Mouse (Mus musculus): ENCODE measurements around the gene Yeats4. TPM values are rescaled to one million over a fixed set of nuclear protein-coding genes. Genes with fewer than 3 reads are reported as not detected.

Gene Yeats4
- polyA plus RNA-seq (2015; fragmentation: Nextera tagmentation; extraction: Ambion mirVana), result 55.4 and 59.1 TPM in 2 replicates

DNA sequence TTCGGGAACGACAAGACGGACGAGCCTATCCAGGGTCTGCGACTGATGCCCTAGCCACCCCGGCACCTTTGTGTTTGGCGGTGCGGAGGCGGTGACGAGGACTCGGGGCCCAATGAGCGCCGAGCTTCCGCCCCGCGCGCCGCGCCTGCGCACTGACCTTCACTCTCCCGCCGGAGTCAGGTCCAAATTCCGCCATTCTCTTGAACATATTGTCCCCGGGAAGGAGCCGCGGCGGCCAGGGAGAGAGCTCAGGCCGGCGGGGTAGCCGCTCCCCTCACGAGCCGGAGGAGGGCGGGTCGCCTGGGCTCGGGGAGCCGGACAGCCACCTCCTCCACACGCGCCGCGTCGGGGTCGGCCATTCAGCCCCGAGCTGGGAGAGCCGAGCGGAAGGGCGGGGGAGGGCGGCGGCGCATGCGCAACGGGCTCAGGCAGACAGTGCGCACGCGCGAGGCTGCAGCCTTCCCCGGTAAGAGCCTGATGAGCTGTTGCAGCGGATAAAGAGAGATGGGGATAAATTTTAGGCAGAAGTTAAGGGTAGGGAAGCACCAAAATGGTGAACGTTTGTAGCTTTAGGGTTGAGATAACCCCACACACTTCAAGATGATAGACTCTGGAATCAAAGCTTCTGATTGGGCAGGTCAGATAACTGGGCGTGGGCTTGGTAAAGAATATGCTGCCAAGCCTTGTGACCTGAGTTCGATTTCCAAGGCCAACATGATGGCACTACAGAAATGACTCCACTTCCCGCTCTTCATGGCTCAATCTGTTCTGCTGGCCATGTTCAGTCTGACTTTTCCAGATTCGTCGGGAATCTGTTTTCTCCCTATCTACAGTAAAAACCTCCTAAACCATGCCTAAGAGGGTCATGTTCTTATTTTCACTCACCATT is at the start of gene Yeats4:
Yeats4 (minus strand) TSS at position 406 of the 889 bp plus-strand sequence.

GRCm38 (mm10) chr10:117238603-117239002 is 14.3 kb upstream of the Yeats4 start, which contains the start of gene 9530003J23Rik:
Gene 9530003J23Rik (minus strand): TSS chr10:117238703.

Other genes with a start within 250 kb of the Yeats4 start
- gene Best3, start 238.2 kb downstream of the Yeats4 start, polyA plus RNA-seq (2015; fragmentation: Nextera tagmentation; extraction: Ambion mirVana), result not detected in 2 replicates
- gene Lrrc10, start 179.2 kb downstream of the Yeats4 start, polyA plus RNA-seq (2015; fragmentation: Nextera tagmentation; extraction: Ambion mirVana), result not detected in 2 replicates
- 190 and 200 TPM in 2 replicates for gene Cct2, start 160.7 kb downstream of the Yeats4 start, polyA plus RNA-seq (2015; fragmentation: Nextera tagmentation; extraction: Ambion mirVana)
- gene Frs2, start 76.0 kb downstream of the Yeats4 start, polyA plus RNA-seq (2015; fragmentation: Nextera tagmentation; extraction: Ambion mirVana), result 12.5 and 12.8 TPM in 2 replicates
- gene 9530003J23Rik, start 14.2 kb upstream of the Yeats4 start, polyA plus RNA-seq (2015; fragmentation: Nextera tagmentation; extraction: Ambion mirVana), result not detected in 2 replicates
- gene Lyz2, start 57.8 kb upstream of the Yeats4 start, polyA plus RNA-seq (2015; fragmentation: Nextera tagmentation; extraction: Ambion mirVana), result 843 and 1,348 TPM in 2 replicates
- gene Lyz1, start 68.4 kb upstream of the Yeats4 start, polyA plus RNA-seq (2015; fragmentation: Nextera tagmentation; extraction: Ambion mirVana), result 0.38 and 0.51 TPM in 2 replicates
- gene Cpsf6, start 155.5 kb upstream of the Yeats4 start, polyA plus RNA-seq (2015; fragmentation: Nextera tagmentation; extraction: Ambion mirVana), result 76.5 and 80.2 TPM in 2 replicates

Data from spleen, postnatal 0 days (tissue).